Mouse (Mus musculus) forebrain, embryonic 15.5 days (tissue): ENCODE data around the gene Fam216a. TPM values are rescaled to one million over a fixed set of nuclear protein-coding genes. Genes with fewer than 3 reads are reported as not detected.
A peak's percentile ranks its signal among the peaks of the same experiment; 100 is the strongest.

Source experiments
- ATAC-seq: fragments of 200-750 bp; cut with Nextera tagmentation; replicated peaks from 2 replicates; pipeline ENCODE4 v1.8.0; 2017; ENCODE audit warnings: mild to moderate bottlenecking, moderate TSS enrichment, moderate library complexity
- H3K27ac ChIP-seq: fragments of 300-500 bp; sonication (generic); replicated peaks from 2 replicates; pipeline ENCODE4 v1.5.1; 2015; ENCODE audit warnings: mild to moderate bottlenecking, inconsistent platforms
- H3K27me3 ChIP-seq: fragments of 300-500 bp; sonication (generic); 2 replicates; pipeline ENCODE4 v1.6.1; 2015; ENCODE audit warnings: inconsistent platforms
- H3K36me3 ChIP-seq: fragments of 300-500 bp; sonication (generic); 2 replicates; pipeline ENCODE4 v1.6.1; 2015; ENCODE audit warnings: mild to moderate bottlenecking, inconsistent platforms
- H3K4me1 ChIP-seq: fragments of 300-500 bp; sonication (generic); 2 replicates; pipeline ENCODE4 v1.6.1; 2015; ENCODE audit warnings: inconsistent platforms
- H3K4me2 ChIP-seq: fragments of 300-500 bp; sonication (generic); replicated peaks from 2 replicates; pipeline ENCODE4 v1.6.1; 2015; ENCODE audit warnings: mild to moderate bottlenecking, inconsistent platforms
- H3K4me3 ChIP-seq: fragments of 300-500 bp; sonication (generic); 2 replicates; pipeline ENCODE4 v1.5.1; 2015; ENCODE audit warnings: mild to moderate bottlenecking, inconsistent platforms
- H3K9ac ChIP-seq: fragments of 300-500 bp; sonication (generic); replicated peaks from 2 replicates; pipeline ENCODE4 v1.6.1; 2015; ENCODE audit warnings: mild to moderate bottlenecking, inconsistent platforms
- H3K9me3 ChIP-seq: fragments of 300-500 bp; sonication (generic); 2 replicates; pipeline ENCODE4 v1.6.1; 2016; ENCODE audit warnings: inconsistent platforms
- WGBS: fragments of 180-500 bp; shearing (Covaris S2); methylation state at CpG from one replicate; pipeline ENCODE4 v1.1.7; 2015; ENCODE audit warnings: mixed read lengths; 5-methylcytosine and 5-hydroxymethylcytosine counted together
- polyA plus RNA-seq: library from polyadenylated mRNA; unstranded; fragments of >200 nt; fragmentation: Nextera tagmentation; extraction: Ambion mirVana; gene quantifications from 2 replicates; pipeline ENCODE4 v1.2.1, GENCODE M21; 2015

Fam216a gene
- polyA plus RNA-seq, 1 experiment from 2014 or later, result 135 TPM

DNA sequence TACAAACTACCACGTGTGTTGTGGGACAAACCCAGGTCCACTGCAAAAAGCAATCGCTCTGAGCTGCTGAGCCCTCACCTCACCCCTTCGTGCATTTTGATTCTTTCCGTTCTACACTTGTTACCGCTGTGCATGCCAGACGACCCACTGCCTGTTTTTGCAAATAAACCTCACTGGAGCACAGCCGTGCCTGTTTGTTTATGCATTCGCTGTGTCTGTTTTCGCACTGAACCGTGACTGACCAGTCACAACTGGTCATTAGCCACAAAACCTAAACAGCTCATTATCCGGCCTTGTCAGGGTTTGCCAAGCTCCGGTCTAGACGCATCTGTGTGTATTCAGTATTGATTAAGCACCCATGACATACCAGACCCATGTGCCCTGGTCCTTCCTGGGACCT lies 30.0 kb upstream of the Fam216a start:
- no peak overlapping the region for H3K9ac ChIP-seq
- no peaks in the 10 kb centered on the region; the same call in 1 of the 2 replicates for H3K9me3 ChIP-seq
- 72% methylated on average over 13 of the region's 13 CpGs for WGBS
- peaks cover 71% of the 10 kb centered on the region for H3K36me3 ChIP-seq
- H3K27me3 ChIP-seq, result no peaks in the 10 kb centered on the region
- H3K4me2 ChIP-seq, result no peak overlapping the region
- peaks cover 3% of the 10 kb centered on the region for H3K4me1 ChIP-seq
- H3K27ac ChIP-seq, result peak overlapping the region; percentile 24; the same call in 1 of the 2 replicates
- no peak overlapping the region for H3K4me3 ChIP-seq
- no peak for ATAC-seq

DNA sequence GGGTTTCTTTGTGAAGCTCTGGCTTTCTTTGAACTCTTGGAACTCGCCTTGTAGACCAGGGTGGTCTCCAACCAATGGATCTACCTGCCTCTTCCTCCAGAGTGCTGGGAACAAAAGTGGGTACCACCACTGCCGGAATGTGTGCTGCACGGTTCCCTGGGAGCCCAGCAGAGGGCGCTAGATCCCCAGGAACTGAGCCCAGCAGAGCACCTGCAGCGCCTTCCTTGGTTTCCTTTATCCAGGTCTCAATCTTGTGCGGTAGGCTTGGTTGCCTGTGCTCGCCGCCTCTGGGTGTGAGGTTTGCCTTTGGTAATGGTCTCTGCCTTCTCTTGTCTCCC lies 29.1 kb upstream of the Fam216a start:
- H3K4me2 ChIP-seq, result no peak overlapping the region
- ATAC-seq, result no peak
- H3K27me3 ChIP-seq, result no peaks in the 10 kb centered on the region
- WGBS, result 12% methylated on average over 8 of the region's 8 CpGs
- peaks cover 70% of the 10 kb centered on the region for H3K36me3 ChIP-seq
- no peak overlapping the region for H3K4me3 ChIP-seq
- H3K9me3 ChIP-seq, result no peaks in the 10 kb centered on the region
- H3K4me1 ChIP-seq, result peaks cover 3% of the 10 kb centered on the region
- H3K27ac ChIP-seq, result no peak overlapping the region
- no peak overlapping the region for H3K9ac ChIP-seq

DNA sequence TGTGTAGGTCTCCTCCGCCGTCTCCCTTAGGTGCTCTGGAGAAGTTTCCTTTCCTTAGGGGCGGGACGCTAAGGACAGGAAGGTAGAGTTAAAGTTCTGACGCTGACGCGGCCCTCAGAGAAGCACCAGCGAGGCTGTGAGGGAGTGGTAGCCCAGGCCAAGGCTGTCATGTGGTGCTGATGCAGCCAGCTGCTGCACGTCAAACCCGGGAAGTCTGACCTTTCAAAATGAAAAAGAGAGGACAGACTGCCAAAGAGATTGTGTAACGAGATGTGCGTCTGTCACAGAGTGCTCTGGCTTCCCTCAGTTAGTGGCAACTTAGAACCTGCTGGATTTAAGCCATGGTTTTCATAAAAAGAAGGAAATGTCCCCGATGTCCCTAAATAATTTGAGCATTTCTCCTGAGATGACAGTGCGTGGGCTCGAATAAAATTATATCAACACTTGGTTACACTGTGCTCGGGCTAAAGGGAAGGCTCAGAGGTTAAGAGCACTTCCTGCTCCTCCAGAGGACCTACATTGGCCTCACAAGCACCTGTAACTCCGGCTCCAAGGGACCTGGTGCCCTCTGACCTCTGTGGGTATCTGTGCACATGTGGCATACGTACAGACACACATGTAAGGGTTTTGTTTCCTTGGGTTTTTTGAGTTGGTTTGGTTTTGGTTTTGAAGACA lies 28.6 kb upstream of the Fam216a start:
- no peaks in the 10 kb centered on the region for H3K27me3 ChIP-seq
- H3K9me3 ChIP-seq, result no peaks in the 10 kb centered on the region
- WGBS, result 84% methylated on average over 18 of the region's 18 CpGs
- H3K4me1 ChIP-seq, result peaks cover 3% of the 10 kb centered on the region
- no peak overlapping the region for H3K27ac ChIP-seq
- H3K36me3 ChIP-seq, result peaks cover 65% of the 10 kb centered on the region
- no peak for ATAC-seq
- H3K9ac ChIP-seq, result no peak overlapping the region
- H3K4me3 ChIP-seq, result no peak overlapping the region
- H3K4me2 ChIP-seq, result no peak overlapping the region

DNA sequence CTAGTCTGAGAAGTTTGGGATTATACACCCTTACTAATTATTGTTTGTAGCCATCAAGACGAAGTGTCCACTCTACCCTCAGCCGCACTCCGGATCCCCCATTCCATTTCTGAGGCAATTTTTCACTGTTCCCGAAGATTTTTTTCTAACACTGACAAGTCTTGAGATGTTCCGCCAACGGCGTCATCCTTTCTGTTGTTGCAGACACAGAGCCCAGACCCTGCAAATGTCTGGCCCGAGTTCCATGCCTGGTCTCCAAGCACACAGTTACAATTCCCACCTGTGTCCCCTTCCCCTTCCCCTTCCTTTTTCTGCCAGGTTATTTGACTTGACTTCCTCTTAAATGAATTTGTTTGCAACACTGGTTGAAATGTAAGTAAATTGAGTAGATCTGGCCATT lies 27.7 kb upstream of the Fam216a start:
- H3K4me3 ChIP-seq, result no peak overlapping the region
- H3K36me3 ChIP-seq, result peaks cover 56% of the 10 kb centered on the region
- ATAC-seq, result no peak
- H3K27me3 ChIP-seq, result no peaks in the 10 kb centered on the region
- peaks cover 3% of the 10 kb centered on the region for H3K4me1 ChIP-seq
- no peaks in the 10 kb centered on the region for H3K9me3 ChIP-seq
- no peak overlapping the region for H3K27ac ChIP-seq
- no peak overlapping the region for H3K4me2 ChIP-seq
- no peak overlapping the region for H3K9ac ChIP-seq
- 94% methylated on average over 8 of the region's 8 CpGs for WGBS

DNA sequence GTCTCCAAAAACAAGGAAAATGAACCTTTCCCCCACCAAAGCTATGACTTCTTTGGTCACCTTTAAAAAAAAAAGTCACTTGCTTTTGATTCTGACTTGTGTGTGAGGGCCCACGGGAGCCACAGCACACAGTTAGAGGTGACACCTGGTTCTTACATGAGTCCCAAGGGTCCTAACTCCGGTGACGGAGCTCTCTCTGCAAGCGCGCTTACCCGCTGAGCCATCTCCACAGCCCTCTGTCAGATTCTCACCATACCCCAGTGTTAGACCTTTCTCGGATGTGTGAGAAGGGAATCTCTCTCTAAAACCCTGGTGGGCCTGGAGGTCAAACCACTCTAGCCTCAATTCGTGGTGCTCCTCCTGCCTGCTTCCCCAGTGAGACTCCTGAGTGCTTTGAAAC lies 25.3 kb upstream of the Fam216a start:
- H3K4me3 ChIP-seq, result no peak overlapping the region
- no peaks in the 10 kb centered on the region for H3K27me3 ChIP-seq
- H3K4me2 ChIP-seq, result no peak overlapping the region
- peaks cover 37% of the 10 kb centered on the region for H3K36me3 ChIP-seq
- no peak for ATAC-seq
- WGBS, result 88% methylated on average over 8 of the region's 8 CpGs
- no peak overlapping the region for H3K27ac ChIP-seq
- no peaks in the 10 kb centered on the region for H3K9me3 ChIP-seq
- H3K4me1 ChIP-seq, result peaks cover 14% of the 10 kb centered on the region
- H3K9ac ChIP-seq, result no peak overlapping the region

DNA sequence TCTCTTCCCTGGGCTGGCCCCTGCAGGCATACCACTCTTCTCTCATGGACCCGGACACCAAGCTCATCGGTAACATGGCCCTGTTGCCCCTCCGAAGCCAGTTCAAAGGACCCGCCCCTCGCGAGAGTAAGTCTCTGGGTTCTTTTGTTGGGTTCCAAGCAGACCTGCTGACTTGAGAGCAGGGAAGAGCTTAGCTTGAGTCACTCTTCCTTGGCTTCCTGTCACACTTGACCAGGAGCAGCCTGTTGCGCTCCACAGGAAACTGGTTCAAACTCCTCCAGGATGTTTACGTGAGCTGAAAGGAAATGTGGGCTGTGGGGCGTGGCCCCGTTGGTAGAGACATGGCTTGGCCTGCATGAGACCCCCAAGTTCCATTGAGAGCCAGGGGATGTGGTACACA lies 24.6 kb upstream of the Fam216a start:
- H3K9me3 ChIP-seq, result no peaks in the 10 kb centered on the region
- H3K4me1 ChIP-seq, result peaks cover 16% of the 10 kb centered on the region
- H3K4me2 ChIP-seq, result no peak overlapping the region
- no peak for ATAC-seq
- no peak overlapping the region for H3K4me3 ChIP-seq
- H3K36me3 ChIP-seq, result peaks cover 30% of the 10 kb centered on the region
- H3K9ac ChIP-seq, result no peak overlapping the region
- no peaks in the 10 kb centered on the region for H3K27me3 ChIP-seq
- no peak overlapping the region for H3K27ac ChIP-seq
- WGBS, result 88% methylated on average over 10 of the region's 10 CpGs

DNA sequence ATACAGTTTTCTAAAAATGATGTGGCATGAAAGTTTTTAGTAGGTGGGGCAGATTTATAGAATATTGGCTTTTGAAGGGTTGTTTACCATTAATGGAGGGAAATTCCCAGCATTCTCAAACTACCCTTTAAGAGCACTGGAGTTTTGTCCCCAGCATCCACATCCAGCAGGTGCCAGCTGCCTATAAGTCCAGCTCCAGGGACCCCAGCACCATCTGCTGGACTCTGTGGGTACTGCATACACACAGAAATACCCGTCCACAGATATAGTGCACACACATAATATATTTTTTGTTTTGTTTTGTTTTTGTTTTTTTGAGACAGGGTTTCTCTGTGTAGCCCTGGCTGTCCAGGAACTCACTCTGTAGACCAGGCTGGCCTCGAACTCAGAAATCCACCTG lies 21.7 kb upstream of the Fam216a start:
- Histone ChIP-seq H3K27me3 (no peaks in the 10 kb centered on the region), H3K4me3 (no peak overlapping the region), H3K36me3 (peaks cover 13% of the 10 kb centered on the region), H3K9me3 (no peaks in the 10 kb centered on the region), H3K27ac (no peak overlapping the region), H3K9ac (no peak overlapping the region), H3K4me1 (peaks cover 13% of the 10 kb centered on the region), H3K4me2 (no peak overlapping the region)
- ATAC-seq, result no peak
- 40% methylated on average over 2 of the region's 2 CpGs for WGBS

DNA sequence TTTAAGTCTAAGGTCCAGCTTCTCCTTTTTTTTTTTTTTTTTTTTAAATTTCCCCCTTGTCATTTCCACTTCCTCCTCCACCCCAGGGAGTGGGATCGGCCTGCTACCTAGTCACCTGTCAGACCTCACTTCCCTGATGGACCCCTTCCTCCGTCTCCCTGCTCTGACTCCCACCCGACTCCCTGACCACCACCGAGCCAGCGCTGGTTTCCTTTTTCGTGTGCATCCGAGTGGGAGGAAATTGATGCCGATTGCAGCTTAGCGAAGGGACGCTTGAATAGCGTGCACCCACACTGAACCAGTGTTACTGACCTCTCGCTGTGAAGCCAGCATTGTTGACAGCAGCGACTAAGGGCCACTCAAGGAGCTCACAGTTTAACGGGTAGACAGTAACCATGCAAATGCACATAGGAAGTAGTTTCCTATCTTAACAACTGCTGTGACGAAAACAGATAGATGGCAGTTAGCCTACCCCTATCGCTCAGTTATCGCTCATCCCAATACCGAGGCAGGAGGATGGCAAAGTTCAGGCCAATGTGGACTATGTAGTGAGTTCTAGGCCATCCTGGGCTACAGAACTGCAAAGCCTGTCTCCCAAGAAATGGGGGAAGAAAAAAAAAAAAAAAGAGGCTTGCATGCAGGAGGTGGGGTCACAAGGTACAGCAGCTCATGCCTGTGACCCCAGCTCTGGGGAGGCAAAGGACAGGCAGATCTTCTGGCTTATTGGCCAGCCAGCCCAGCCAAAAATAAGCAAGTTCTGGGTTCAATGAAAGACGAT lies 20.3 kb upstream of the Fam216a start:
- peak; percentile 57; the same call in 1 of the 2 replicates for ATAC-seq

DNA sequence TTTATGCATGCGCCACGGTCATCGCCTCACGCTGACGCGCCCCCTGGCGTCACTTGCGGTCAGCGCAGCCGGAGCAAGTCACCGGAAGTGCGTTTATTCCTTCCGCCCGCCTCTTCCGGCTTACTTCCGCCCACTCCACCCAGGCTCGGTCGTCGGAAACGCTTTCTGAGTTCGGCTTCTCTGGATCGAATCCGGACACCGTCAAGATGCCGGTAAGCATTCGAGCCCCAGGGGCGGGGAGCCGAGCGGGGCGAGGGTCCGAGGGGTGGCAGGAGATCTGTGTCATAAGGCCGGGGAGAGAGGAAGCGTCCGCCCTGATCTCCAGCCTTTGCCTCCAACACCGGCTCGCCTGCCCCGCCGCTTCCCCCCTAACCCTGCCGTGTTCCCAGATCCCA lies 19.6 kb upstream of the Fam216a start, which contains the start of gene Arpc3:
Gene Arpc3, plus strand, starts transcription at position 93 of the 395 bp plus-strand sequence.
- peaks cover 4% of the 10 kb centered on the region for H3K36me3 ChIP-seq
- peak within 1 kb of the TSS; percentile 78 for H3K4me2 ChIP-seq
- H3K9ac ChIP-seq, result peak within 1 kb of the TSS; percentile 69
- no peaks in the 10 kb centered on the region for H3K27me3 ChIP-seq
- peak; percentile 91 for ATAC-seq
- WGBS, result under 1% methylated on average over 39 of the region's 39 CpGs
- H3K9me3 ChIP-seq, result no peaks in the 10 kb centered on the region
- H3K27ac ChIP-seq, result peak within 1 kb of the TSS; percentile 60
- H3K4me1 ChIP-seq, result peaks cover 13% of the 10 kb centered on the region
- peak within 1 kb of the TSS; percentile 60 for H3K4me3 ChIP-seq

More for the DNA sequence above, 20.3 kb upstream of the Fam216a start:
- Histone ChIP-seq H3K9me3 (no peaks in the 10 kb centered on the region), H3K4me2 (peak overlapping the region; percentile 78), H3K27ac (peak overlapping the region; percentile 60; the same call in 1 of the 2 replicates), H3K4me3 (peak overlapping the region; percentile 60), H3K9ac (peak overlapping the region; percentile 69), H3K36me3 (peaks cover 9% of the 10 kb centered on the region), H3K27me3 (no peaks in the 10 kb centered on the region), H3K4me1 (peaks cover 13% of the 10 kb centered on the region)
- WGBS, result 16% methylated on average over 19 of the region's 19 CpGs

DNA sequence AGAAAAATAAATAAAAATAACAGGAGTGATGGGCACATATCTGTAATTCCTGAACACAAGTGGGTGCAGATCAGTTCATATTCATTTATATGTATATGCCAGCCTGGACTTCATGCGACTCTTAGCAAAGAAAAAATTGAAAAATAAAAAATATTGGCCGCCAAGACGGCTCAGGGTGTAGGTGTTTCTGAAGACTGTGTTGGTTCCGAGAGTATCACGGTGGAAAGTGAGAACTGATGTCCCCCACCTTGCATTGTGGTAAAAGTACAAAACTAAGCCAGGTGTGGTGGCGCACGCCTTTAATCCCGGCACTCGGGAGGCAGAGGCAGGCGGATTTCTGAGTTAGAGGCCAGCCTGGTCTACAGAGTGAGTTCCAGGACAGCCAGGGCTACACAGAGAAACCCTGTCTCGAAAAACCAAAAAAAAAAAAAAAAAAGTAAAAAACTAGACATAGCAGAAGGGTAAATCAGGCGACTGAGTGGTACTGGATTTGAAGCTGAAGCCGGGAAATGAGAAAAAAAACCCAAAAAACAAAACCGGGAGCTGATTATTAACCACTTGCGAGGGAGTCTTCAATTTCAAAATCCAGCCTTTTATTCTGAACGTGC lies 19.1 kb upstream of the Fam216a start:
- peak overlapping the region; percentile 78 for H3K4me2 ChIP-seq
- no peaks in the 10 kb centered on the region for H3K9me3 ChIP-seq
- peak overlapping the region; percentile 60 for H3K27ac ChIP-seq
- no peaks in the 10 kb centered on the region for H3K36me3 ChIP-seq
- H3K4me1 ChIP-seq, result peaks cover 13% of the 10 kb centered on the region
- peak; percentile 57; the same call in 1 of the 2 replicates for ATAC-seq
- H3K9ac ChIP-seq, result no peak overlapping the region
- no peaks in the 10 kb centered on the region for H3K27me3 ChIP-seq
- peak overlapping the region; percentile 60 for H3K4me3 ChIP-seq
- 53% methylated on average over 16 of the region's 16 CpGs for WGBS

DNA sequence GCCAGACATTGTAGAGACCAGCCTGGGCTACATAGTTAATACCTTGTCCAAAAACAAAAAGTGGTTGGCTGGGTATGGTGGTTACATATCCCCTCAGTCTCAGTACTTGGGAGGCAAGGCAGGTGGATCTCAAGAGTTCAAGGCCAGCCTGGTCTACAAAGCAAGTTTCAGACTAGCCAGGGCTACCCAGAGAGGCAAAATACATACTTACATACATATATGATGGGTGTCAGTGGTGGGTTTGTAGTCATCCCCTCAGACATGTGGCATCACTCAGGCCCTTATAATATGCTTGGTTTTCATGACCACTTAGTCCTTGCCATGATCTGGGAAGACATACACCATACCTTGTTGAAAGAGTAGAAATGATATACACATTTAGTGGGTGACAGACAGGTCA lies 18.5 kb upstream of the Fam216a start:
- Histone ChIP-seq H3K9me3 (no peaks in the 10 kb centered on the region), H3K4me1 (peaks cover 13% of the 10 kb centered on the region), H3K9ac (no peak overlapping the region), H3K4me3 (no peak overlapping the region), H3K36me3 (no peaks in the 10 kb centered on the region), H3K4me2 (no peak overlapping the region), H3K27ac (no peak overlapping the region), H3K27me3 (no peaks in the 10 kb centered on the region)
- no peak for ATAC-seq

DNA sequence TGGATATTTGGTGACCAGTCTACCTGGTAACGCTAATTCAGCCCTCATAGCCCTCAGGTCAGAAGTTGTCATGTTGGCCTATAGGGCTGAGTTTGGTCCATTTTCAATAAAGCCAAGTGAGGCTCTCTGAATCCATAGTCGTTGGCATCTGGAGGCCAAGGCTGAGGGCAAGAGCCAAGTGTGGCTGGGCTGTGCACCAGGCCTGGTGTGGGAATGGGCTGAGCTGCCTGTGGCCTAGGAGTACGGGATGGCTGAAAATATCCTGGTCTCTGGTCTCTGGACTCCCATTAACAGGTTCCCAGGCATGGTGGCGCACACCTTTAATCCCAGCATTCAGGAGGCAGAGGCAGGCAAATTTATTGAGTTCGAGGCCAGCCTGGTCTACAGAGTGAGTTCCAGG lies 17.8 kb upstream of the Fam216a start:
- Histone ChIP-seq H3K4me3 (no peak overlapping the region), H3K9me3 (no peaks in the 10 kb centered on the region), H3K4me1 (peaks cover 13% of the 10 kb centered on the region), H3K27me3 (no peaks in the 10 kb centered on the region), H3K4me2 (no peak overlapping the region), H3K36me3 (no peaks in the 10 kb centered on the region), H3K9ac (no peak overlapping the region), H3K27ac (no peak overlapping the region)
- 88% methylated on average over 5 of the region's 5 CpGs for WGBS
- ATAC-seq, result no peak
